Mouse (Mus musculus) embryo, embryonic 11 days (tissue): ENCODE results near the gene Gm49416.

ENCODE experiments used
- DNase-seq: peaks from one replicate; pipeline ENCODE4 v3.0.0-alpha.2; 2015

Gene Gm49416

GRCm38 (mm10) chr19:8921741-8922140, 33.0 kb downstream of the Gm49416 start:
- no peak for DNase-seq

- no peak for DNase-seq
Measured at GRCm38 (mm10) chr19:8926766-8927165, 38.0 kb downstream of the Gm49416 start.

GRCm38 (mm10) chr19:8927891-8928525, 39.3 kb downstream of the Gm49416 start:
- no peak for DNase-seq

- DNase-seq: no peak
Measured at GRCm38 (mm10) chr19:8928689-8929223, 40.0 kb downstream of the Gm49416 start.

GRCm38 (mm10) chr19:8929224-8930088, 40.7 kb downstream of the Gm49416 start, which contains the start of the genes Rom1 and Eml3:
TSS of gene Rom1 (minus strand) at chr19:8929356.
TSS of gene Eml3 (plus strand) at chr19:8929552.
- DNase-seq: peak; percentile 91

- no peak for DNase-seq
Measured at GRCm38 (mm10) chr19:8930117-8930516, 41.4 kb downstream of the Gm49416 start.

- no peak for DNase-seq
Measured at GRCm38 (mm10) chr19:8930771-8931170, 42.0 kb downstream of the Gm49416 start.

GRCm38 (mm10) chr19:8936736-8937135, 48.0 kb downstream of the Gm49416 start:
- DNase-seq: no peak

GRCm38 (mm10) chr19:8940526-8941133, 51.9 kb downstream of the Gm49416 start:
- DNase-seq: no peak

GRCm38 (mm10) chr19:8941136-8941514, 52.4 kb downstream of the Gm49416 start:
- no peak for DNase-seq

- peak; percentile 99 for DNase-seq
Measured at GRCm38 (mm10) chr19:8941515-8942217, 52.9 kb downstream of the Gm49416 start, which contains the start of gene Mta2. TSS of gene Mta2 (plus strand) at chr19:8941875.

GRCm38 (mm10) chr19:8942276-8942964, 53.7 kb downstream of the Gm49416 start:
- peak; percentile 65 for DNase-seq

GRCm38 (mm10) chr19:8943047-8943446, 54.3 kb downstream of the Gm49416 start:
- no peak for DNase-seq

GRCm38 (mm10) chr19:8944062-8944461, 55.3 kb downstream of the Gm49416 start:
- DNase-seq: no peak

GRCm38 (mm10) chr19:8944750-8945149, 56.0 kb downstream of the Gm49416 start:
- DNase-seq: peak; percentile 82
